Mouse (Mus musculus): Measurements from ENCODE around the gene Gpr25. TPM values are rescaled to one million over a fixed set of nuclear protein-coding genes. Genes with fewer than 3 reads are reported as not detected.

Gpr25 gene
- polyA plus RNA-seq, 1 experiment, result not detected

DNA sequence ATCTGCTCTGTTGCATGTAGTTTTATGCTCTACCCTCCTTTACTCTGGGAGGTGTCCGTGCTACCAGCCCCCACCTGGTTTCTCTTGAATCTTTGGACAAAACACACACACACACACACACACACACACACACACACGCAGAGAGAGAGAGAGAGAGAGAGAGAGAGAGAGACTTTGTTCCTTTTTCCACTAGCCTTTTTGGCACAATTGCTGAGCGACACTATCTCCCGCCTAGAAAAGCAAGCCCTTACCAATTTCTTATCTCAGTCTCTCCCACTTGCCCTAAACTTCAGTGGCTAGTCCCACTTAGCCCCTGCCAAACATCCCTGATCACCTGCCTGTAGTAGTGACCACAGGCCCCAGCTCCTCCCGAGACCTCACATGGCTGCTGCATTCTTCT is 16.2 kb downstream of the Gpr25 start:
- H3K4me3 ChIP-seq (ENCODE audit: insufficient read depth, low read depth, low read length), result no peak overlapping the region
- H3K4me1 ChIP-seq (ENCODE audit: control insufficient read depth, insufficient read depth, low read length), result peaks cover 2% of the 10 kb centered on the region; the same call in 1 of the 2 replicates
- TF ChIP-seq POLR2A (IDR thresholded peaks at IDR 0.05; ENCODE audit: insufficient read depth, low read depth, low read length), result no peak
- no peak for TF ChIP-seq CTCF (IDR thresholded peaks at IDR 0.05; ENCODE audit: insufficient read depth, low read depth, low read length)
- WGBS, result 89% methylated on average over 5 of the region's 5 CpGs
- no peak overlapping the region for H3K27ac ChIP-seq (ENCODE audit: insufficient read depth, low read depth, low read length)

DNA sequence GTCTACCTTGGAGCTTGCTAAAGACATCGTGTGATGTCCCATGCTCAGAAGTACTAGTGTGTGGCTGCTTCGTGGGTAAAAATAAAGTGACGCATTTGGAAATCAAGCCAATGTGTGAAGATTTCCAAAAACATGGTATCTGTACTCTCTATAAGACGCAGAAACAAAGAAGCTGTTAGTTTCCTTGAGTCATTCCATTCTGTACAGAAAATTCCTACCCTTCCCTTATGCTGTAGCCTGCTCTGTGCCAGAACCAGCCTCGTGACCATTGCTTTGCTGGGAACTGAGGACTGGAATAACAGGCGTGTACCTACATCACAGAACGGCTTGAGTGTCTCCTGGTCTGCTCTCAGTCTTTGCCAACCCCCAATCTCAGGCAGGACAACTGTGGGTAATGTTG is 18.9 kb downstream of the Gpr25 start:
- Histone ChIP-seq H3K4me1 (ENCODE audit: control insufficient read depth, insufficient read depth, low read length) (no peaks in the 10 kb centered on the region), H3K27ac (ENCODE audit: insufficient read depth, low read depth, low read length) (no peak overlapping the region), H3K4me3 (ENCODE audit: insufficient read depth, low read depth, low read length) (no peak overlapping the region)
- 81% methylated on average over 7 of the region's 7 CpGs for WGBS
- no peak for TF ChIP-seq POLR2A (IDR thresholded peaks at IDR 0.05; ENCODE audit: insufficient read depth, low read depth, low read length)

GRCm38 (mm10) chr1:136238495-136238894 is 22.2 kb downstream of the Gpr25 start:
- 77% methylated on average over 4 of the region's 4 CpGs for WGBS
- no peak for TF ChIP-seq CTCF (IDR thresholded peaks at IDR 0.05; ENCODE audit: insufficient read depth, low read depth, low read length)
- Histone ChIP-seq H3K27ac (ENCODE audit: insufficient read depth, low read depth, low read length) (no peak overlapping the region), H3K4me3 (ENCODE audit: insufficient read depth, low read depth, low read length) (no peak overlapping the region), H3K4me1 (ENCODE audit: control insufficient read depth, insufficient read depth, low read length) (peaks cover 5% of the 10 kb centered on the region)

DNA sequence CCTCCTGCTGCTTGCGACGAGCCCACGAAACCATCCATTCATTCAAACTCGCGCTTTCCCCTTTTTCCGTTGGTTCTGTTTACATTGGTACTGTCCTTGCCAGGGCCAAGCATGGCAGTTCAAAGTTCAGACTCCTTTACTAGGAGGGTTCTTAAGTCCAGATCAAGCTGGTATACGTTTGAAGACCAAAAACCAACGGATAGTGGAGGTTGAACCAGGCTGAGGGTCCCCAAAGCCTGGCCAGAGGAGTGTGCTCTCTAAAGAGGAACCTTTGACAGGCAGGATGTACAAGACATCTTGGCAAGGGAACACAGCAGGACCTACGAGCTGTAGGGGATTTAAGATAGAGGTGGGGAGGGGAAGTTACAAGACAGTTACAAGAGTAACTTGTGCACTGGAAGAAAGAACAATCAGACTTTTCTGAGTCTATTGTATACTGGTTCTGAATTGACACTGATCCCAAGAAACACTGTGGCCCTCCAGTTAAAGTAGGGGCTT is 26.0 kb downstream of the Gpr25 start:
- peak overlapping the region; percentile 61 for H3K4me3 ChIP-seq (ENCODE audit: insufficient read depth, low read depth, low read length)
- 17% methylated on average over 9 of the region's 9 CpGs for WGBS
- H3K4me1 ChIP-seq (ENCODE audit: control insufficient read depth, insufficient read depth, low read length), result peaks cover 6% of the 10 kb centered on the region
- TF ChIP-seq CTCF (IDR thresholded peaks at IDR 0.05; ENCODE audit: insufficient read depth, low read depth, low read length), result no peak
- no peak for TF ChIP-seq POLR2A (IDR thresholded peaks at IDR 0.05; ENCODE audit: insufficient read depth, low read depth, low read length)
- H3K27ac ChIP-seq (ENCODE audit: insufficient read depth, low read depth, low read length), result no peak overlapping the region

DNA sequence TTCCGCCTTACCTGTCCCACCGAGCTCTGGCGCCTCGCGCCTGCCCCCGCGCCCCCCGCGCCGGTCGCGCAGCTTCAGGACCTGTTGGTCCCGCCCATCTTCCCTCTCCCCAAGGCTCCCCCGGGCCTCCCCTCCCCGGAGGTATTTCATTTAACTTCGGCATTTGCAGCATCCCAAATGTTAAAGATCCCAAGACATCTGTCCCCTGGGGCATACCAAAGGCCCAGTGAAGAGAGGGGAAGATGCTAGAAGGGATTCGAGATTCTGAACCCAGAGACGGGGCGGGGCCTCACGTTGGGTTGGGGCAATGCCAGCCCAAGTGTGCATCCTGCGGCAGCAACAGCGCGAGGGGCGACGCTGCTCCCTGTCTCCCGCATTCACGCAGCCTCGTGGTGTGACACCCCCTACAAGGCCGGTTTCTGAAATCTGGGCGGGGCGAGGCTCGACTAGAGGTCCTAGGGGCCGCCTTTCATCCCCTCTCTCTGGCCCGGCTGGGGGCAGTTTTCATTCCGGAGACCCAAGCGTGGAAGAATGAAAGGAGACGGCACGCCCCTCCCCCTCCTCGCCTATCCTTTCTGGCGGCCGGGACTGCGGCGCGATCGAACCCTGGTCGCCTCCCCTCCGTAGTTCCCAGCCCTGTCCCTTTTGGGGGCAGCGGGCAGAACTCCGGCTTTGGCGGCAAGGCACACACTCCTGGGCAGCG is 26.6 kb downstream of the Gpr25 start, which contains the start of gene Inava:
Gene Inava, minus strand, starts transcription at position 373 of the 703 bp plus-strand sequence.
- no peak for TF ChIP-seq CTCF (IDR thresholded peaks at IDR 0.05; ENCODE audit: insufficient read depth, low read depth, low read length)
- H3K4me3 ChIP-seq (ENCODE audit: insufficient read depth, low read depth, low read length), result peak within 1 kb of the TSS; percentile 61
- H3K27ac ChIP-seq (ENCODE audit: insufficient read depth, low read depth, low read length), result no peak within 1 kb of the TSS
- 1% methylated on average over 51 of the region's 51 CpGs for WGBS
- peaks cover 9% of the 10 kb centered on the region for H3K4me1 ChIP-seq (ENCODE audit: control insufficient read depth, insufficient read depth, low read length)

DNA sequence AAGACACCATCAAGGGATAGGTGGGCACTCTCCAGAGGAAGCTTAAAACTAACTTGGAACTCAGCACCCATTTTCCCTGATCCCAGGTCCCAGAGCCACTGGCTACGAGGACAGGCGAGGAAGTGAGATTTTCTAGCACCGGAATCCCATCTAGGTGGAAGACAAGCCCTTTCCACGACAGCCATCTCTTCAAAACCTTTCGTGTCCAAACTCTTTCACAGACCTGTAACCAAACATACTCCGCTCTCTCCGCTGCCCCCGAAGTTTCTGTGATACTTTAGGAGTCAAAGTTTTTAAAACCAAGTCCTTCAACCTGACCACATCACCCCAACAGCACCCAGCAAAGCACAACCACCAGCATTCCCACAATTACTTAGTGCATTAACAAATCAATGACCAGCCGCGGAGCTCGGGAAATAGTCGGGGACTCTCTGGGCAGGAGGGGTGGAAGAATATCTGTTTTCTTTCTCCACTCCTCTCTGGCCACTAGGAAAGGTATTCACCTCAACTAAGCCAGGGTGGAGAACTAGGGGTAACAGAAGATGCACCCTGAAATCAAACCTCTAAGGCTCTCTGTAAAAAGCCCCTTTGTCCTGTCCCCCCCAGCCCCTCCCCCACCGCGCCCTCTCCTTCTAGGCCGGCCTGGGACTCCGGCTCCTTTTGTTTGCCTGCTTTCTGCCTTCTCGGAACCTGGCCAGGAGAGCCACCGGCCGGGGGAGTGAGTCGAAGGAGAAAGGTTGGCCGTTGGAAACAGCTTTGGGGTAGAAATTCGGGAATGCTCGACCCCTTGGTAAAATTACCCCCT is 27.5 kb downstream of the Gpr25 start:
- 25% methylated on average over 23 of the region's 23 CpGs for WGBS
- Histone ChIP-seq H3K27ac (ENCODE audit: insufficient read depth, low read depth, low read length) (no peak overlapping the region), H3K4me3 (ENCODE audit: insufficient read depth, low read depth, low read length) (peak overlapping the region; percentile 61), H3K4me1 (ENCODE audit: control insufficient read depth, insufficient read depth, low read length) (peaks cover 17% of the 10 kb centered on the region)
- TF ChIP-seq CTCF (IDR thresholded peaks at IDR 0.05; ENCODE audit: insufficient read depth, low read depth, low read length) (no peak), POLR2A (IDR thresholded peaks at IDR 0.05; ENCODE audit: insufficient read depth, low read depth, low read length) (no peak)

- no peak for TF ChIP-seq POLR2A (IDR thresholded peaks at IDR 0.05; ENCODE audit: insufficient read depth, low read depth, low read length)
- no peak for TF ChIP-seq CTCF (IDR thresholded peaks at IDR 0.05; ENCODE audit: insufficient read depth, low read depth, low read length)
- 42% methylated on average over 9 of the region's 9 CpGs for WGBS
- Histone ChIP-seq H3K27ac (ENCODE audit: insufficient read depth, low read depth, low read length) (no peak overlapping the region), H3K4me3 (ENCODE audit: insufficient read depth, low read depth, low read length) (no peak overlapping the region), H3K4me1 (ENCODE audit: control insufficient read depth, insufficient read depth, low read length) (peaks cover 18% of the 10 kb centered on the region)
Observed at GRCm38 (mm10) chr1:136232285-136232926, 28.3 kb downstream of the Gpr25 start.

GRCm38 (mm10) chr1:136231596-136231995 is 29.1 kb downstream of the Gpr25 start:
- TF ChIP-seq CTCF (IDR thresholded peaks at IDR 0.05; ENCODE audit: insufficient read depth, low read depth, low read length) (no peak), POLR2A (IDR thresholded peaks at IDR 0.05; ENCODE audit: insufficient read depth, low read depth, low read length) (no peak)
- Histone ChIP-seq H3K27ac (ENCODE audit: insufficient read depth, low read depth, low read length) (no peak overlapping the region), H3K4me3 (ENCODE audit: insufficient read depth, low read depth, low read length) (no peak overlapping the region), H3K4me1 (ENCODE audit: control insufficient read depth, insufficient read depth, low read length) (peaks cover 18% of the 10 kb centered on the region)
- WGBS, result 34% methylated on average over 6 of the region's 6 CpGs

DNA sequence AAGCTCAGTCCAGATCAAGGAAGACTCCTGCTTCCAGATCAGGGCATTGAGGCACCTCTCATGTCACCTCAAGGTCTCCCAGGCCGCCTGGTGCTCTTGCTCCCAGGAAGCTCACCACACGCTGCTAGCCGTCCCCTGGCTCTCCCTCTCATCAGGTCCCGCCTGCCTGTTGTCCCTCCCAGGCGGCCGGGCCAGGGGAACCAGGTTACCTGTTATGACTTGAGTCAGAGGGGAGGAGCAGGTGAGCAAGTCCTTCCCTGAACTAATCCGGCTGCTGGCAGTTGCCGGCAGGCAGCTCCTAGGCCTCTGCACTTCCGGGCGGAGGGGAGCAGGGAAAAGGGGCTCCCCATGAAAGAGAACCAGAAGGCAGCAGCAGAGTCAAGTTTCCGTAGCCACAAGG is 30.5 kb downstream of the Gpr25 start:
- H3K27ac ChIP-seq (ENCODE audit: insufficient read depth, low read depth, low read length), result no peak overlapping the region
- H3K4me1 ChIP-seq (ENCODE audit: control insufficient read depth, insufficient read depth, low read length), result peaks cover 18% of the 10 kb centered on the region
- H3K4me3 ChIP-seq (ENCODE audit: insufficient read depth, low read depth, low read length), result no peak overlapping the region
- 93% methylated on average over 11 of the region's 11 CpGs for WGBS
- TF ChIP-seq CTCF (IDR thresholded peaks at IDR 0.05; ENCODE audit: insufficient read depth, low read depth, low read length) (no peak), POLR2A (IDR thresholded peaks at IDR 0.05; ENCODE audit: insufficient read depth, low read depth, low read length) (no peak)

All from olfactory bulb, adult 2 months (tissue).